Mouse (Mus musculus) heart, embryonic 11.5 days (tissue): ENCODE measurements around the gene Cyb5r4. TPM values are rescaled to one million over a fixed set of nuclear protein-coding genes. Genes with fewer than 3 reads are reported as not detected.
"Not testable (repeated sequence)": the region's sequence is repeated elsewhere in the genome, so short reads cannot be mapped to it uniquely, and the experiment has no call there.

Experiments used
- ATAC-seq: fragments of 200-750 bp; cut with Nextera tagmentation; replicated peaks from 2 replicates; pipeline ENCODE4 v1.8.0; 2017; ENCODE audit warnings: moderate library complexity; ENCODE audit not compliant: insufficient number of reproducible peaks, low FRiP score, low TSS enrichment
- H3K27ac ChIP-seq: fragments of 300-500 bp; sonication (generic); 2 replicates; pipeline ENCODE4 v1.5.1; 2014; ENCODE audit warnings: mild to moderate bottlenecking, low read depth, low read length
- H3K27me3 ChIP-seq: fragments of 300-500 bp; sonication (generic); 2 replicates; pipeline ENCODE4 v1.6.1; 2014; ENCODE audit warnings: mild to moderate bottlenecking, low read length, mixed read lengths; ENCODE audit not compliant: control insufficient read depth, insufficient read depth
- H3K36me3 ChIP-seq: fragments of 300-500 bp; sonication (generic); 2 replicates; pipeline ENCODE4 v1.6.1; 2014; ENCODE audit warnings: mild to moderate bottlenecking, low read length, moderate library complexity, mixed read lengths; ENCODE audit not compliant: control insufficient read depth, insufficient read depth
- H3K4me1 ChIP-seq: fragments of 300-500 bp; sonication (generic); 2 replicates; pipeline ENCODE4 v1.6.1; 2014; ENCODE audit warnings: low read length; ENCODE audit not compliant: control insufficient read depth, insufficient read depth
- H3K4me2 ChIP-seq: fragments of 300-500 bp; sonication (generic); 2 replicates; pipeline ENCODE4 v1.6.1; 2014; ENCODE audit warnings: mild to moderate bottlenecking, moderate library complexity
- H3K4me3 ChIP-seq: fragments of 300-500 bp; sonication (generic); 2 replicates; pipeline ENCODE4 v1.5.1; 2014; ENCODE audit warnings: low read depth, low read length
- H3K9ac ChIP-seq: fragments of 300-500 bp; sonication (generic); 2 replicates; pipeline ENCODE4 v1.6.1; 2014; ENCODE audit warnings: mild to moderate bottlenecking, low read depth, low read length, moderate library complexity
- H3K9me3 ChIP-seq: fragments of 300-500 bp; sonication (generic); replicated peaks from 2 replicates; pipeline ENCODE4 v1.6.1; 2016; ENCODE audit warnings: low read length; ENCODE audit not compliant: control insufficient read depth
- WGBS: fragments of 180-500 bp; shearing (Covaris S2); extraction: QIAGEN DNeasy Blood & Tissue Kit; methylation state at CpG from one replicate; pipeline ENCODE4 v1.1.7; 2014; ENCODE audit not compliant: insufficient replicate concordance; 5-methylcytosine and 5-hydroxymethylcytosine counted together
- polyA plus RNA-seq: library from polyadenylated mRNA; unstranded; fragments of >200 nt; fragmentation: Nextera tagmentation; extraction: Ambion mirVana; gene quantifications from 2 replicates; pipeline ENCODE4 v1.2.1, GENCODE M21; 2014

The Cyb5r4 gene
- polyA plus RNA-seq, 1 experiment from 2014 or later: 52.0 TPM

- no peaks in the 10 kb centered on the region for H3K27me3 ChIP-seq
- no peaks in the 10 kb centered on the region for H3K9me3 ChIP-seq
- no peaks in the 10 kb centered on the region for H3K36me3 ChIP-seq
- no peaks in the 10 kb centered on the region for H3K4me1 ChIP-seq
- 89% methylated on average over 4 of the region's 4 CpGs for WGBS
- ATAC-seq: no peak
- no peak overlapping the region for H3K4me2 ChIP-seq
- no peak overlapping the region for H3K9ac ChIP-seq
- H3K27ac ChIP-seq: no peak overlapping the region
- H3K4me3 ChIP-seq: no peak overlapping the region
Observed at GRCm38 (mm10) chr9:87049425-87049824, 27.6 kb downstream of the Cyb5r4 start.

GRCm38 (mm10) chr9:87055547-87056235 lies 33.9 kb downstream of the Cyb5r4 start:
- ATAC-seq: no peak
- no peak overlapping the region for H3K27ac ChIP-seq
- H3K4me3 ChIP-seq: no peak overlapping the region
- H3K27me3 ChIP-seq: no peaks in the 10 kb centered on the region
- WGBS: 86% methylated on average over 11 of the region's 11 CpGs
- H3K4me1 ChIP-seq: no peaks in the 10 kb centered on the region
- no peak overlapping the region for H3K4me2 ChIP-seq
- H3K9me3 ChIP-seq: no peaks in the 10 kb centered on the region
- no peak overlapping the region for H3K9ac ChIP-seq
- peaks cover 4% of the 10 kb centered on the region; the same call in 1 of the 2 replicates for H3K36me3 ChIP-seq

- Histone ChIP-seq H3K4me1 (no peaks in the 10 kb centered on the region), H3K9ac (no peak overlapping the region), H3K9me3 (no peaks in the 10 kb centered on the region), H3K4me2 (no peak overlapping the region), H3K27me3 (no peaks in the 10 kb centered on the region), H3K27ac (no peak overlapping the region), H3K4me3 (no peak overlapping the region), H3K36me3 (peaks cover 4% of the 10 kb centered on the region; the same call in 1 of the 2 replicates)
- 73% methylated on average over 5 of the region's 5 CpGs for WGBS
- ATAC-seq: no peak
Observed at GRCm38 (mm10) chr9:87062337-87062736, 40.5 kb downstream of the Cyb5r4 start.

- no peaks in the 10 kb centered on the region for H3K27me3 ChIP-seq
- H3K4me2 ChIP-seq: no peak overlapping the region
- no peak for ATAC-seq
- H3K27ac ChIP-seq: no peak overlapping the region
- no peaks in the 10 kb centered on the region for H3K4me1 ChIP-seq
- H3K9ac ChIP-seq: no peak overlapping the region
- no peak overlapping the region for H3K4me3 ChIP-seq
- WGBS: 84% methylated on average over 1 of the region's 1 CpGs
- H3K9me3 ChIP-seq: no peaks in the 10 kb centered on the region
- peaks cover 7% of the 10 kb centered on the region for H3K36me3 ChIP-seq
Observed at GRCm38 (mm10) chr9:87068160-87068559, 46.3 kb downstream of the Cyb5r4 start.

- H3K4me3 ChIP-seq, H3K9me3 ChIP-seq, H3K27me3 ChIP-seq, H3K36me3 ChIP-seq, H3K9ac ChIP-seq, H3K4me1 ChIP-seq, H3K27ac ChIP-seq, H3K4me2 ChIP-seq, ATAC-seq: not testable (repeated sequence)
- 91% methylated on average over 3 of the region's 3 CpGs for WGBS
Observed at GRCm38 (mm10) chr9:87071566-87071965, 49.8 kb downstream of the Cyb5r4 start.

GRCm38 (mm10) chr9:87077919-87078318 lies 56.1 kb downstream of the Cyb5r4 start:
- ATAC-seq: no peak
- H3K27ac ChIP-seq: no peak overlapping the region
- 46% methylated on average over 2 of the region's 2 CpGs for WGBS
- no peaks in the 10 kb centered on the region for H3K9me3 ChIP-seq
- no peak overlapping the region for H3K9ac ChIP-seq
- H3K36me3 ChIP-seq: no peaks in the 10 kb centered on the region
- H3K4me1 ChIP-seq: peaks cover 5% of the 10 kb centered on the region
- H3K4me3 ChIP-seq: no peak overlapping the region
- no peak overlapping the region for H3K4me2 ChIP-seq
- no peaks in the 10 kb centered on the region for H3K27me3 ChIP-seq

- Histone ChIP-seq H3K36me3 (no peaks in the 10 kb centered on the region), H3K9ac (no peak overlapping the region), H3K4me3 (no peak overlapping the region), H3K27me3 (no peaks in the 10 kb centered on the region), H3K9me3 (no peaks in the 10 kb centered on the region), H3K4me1 (peaks cover 5% of the 10 kb centered on the region), H3K27ac (no peak overlapping the region), H3K4me2 (no peak overlapping the region)
- ATAC-seq: no peak
- WGBS: 59% methylated on average over 2 of the region's 2 CpGs
Observed at GRCm38 (mm10) chr9:87079511-87079910, 57.7 kb downstream of the Cyb5r4 start.

- no peaks in the 10 kb centered on the region for H3K36me3 ChIP-seq
- H3K9ac ChIP-seq: no peak overlapping the region
- no peak overlapping the region for H3K4me2 ChIP-seq
- 85% methylated on average over 4 of the region's 4 CpGs for WGBS
- H3K9me3 ChIP-seq: no peaks in the 10 kb centered on the region
- no peaks in the 10 kb centered on the region for H3K4me1 ChIP-seq
- H3K4me3 ChIP-seq: no peak overlapping the region
- H3K27me3 ChIP-seq: no peaks in the 10 kb centered on the region
- no peak overlapping the region for H3K27ac ChIP-seq
- no peak for ATAC-seq
Observed at GRCm38 (mm10) chr9:87086991-87087390, 65.2 kb downstream of the Cyb5r4 start.

- WGBS: 60% methylated on average over 2 of the region's 2 CpGs
- Histone ChIP-seq H3K4me2 (no peak overlapping the region), H3K4me3 (no peak overlapping the region), H3K27ac (no peak overlapping the region), H3K27me3 (no peaks in the 10 kb centered on the region), H3K9ac (no peak overlapping the region), H3K36me3 (no peaks in the 10 kb centered on the region), H3K4me1 (no peaks in the 10 kb centered on the region), H3K9me3 (no peaks in the 10 kb centered on the region)
- ATAC-seq: no peak
Observed at GRCm38 (mm10) chr9:87097989-87098388, 76.2 kb downstream of the Cyb5r4 start.
